Mouse (Mus musculus) layer of hippocampus, adult 18-20 months (tissue): ENCODE data around the gene Faim2. TPM values are rescaled to one million over a fixed set of nuclear protein-coding genes. Genes with fewer than 3 reads are reported as not detected.

Source experiments
- DNase-seq, 2 experiments: peaks; one replicate each; pipeline ENCODE4 v3.0.0; 2022; ENCODE audit warnings: low spot score in 2 of 2
- total RNA-seq, 2 experiments: library from RNA; stranded (reverse); gene quantifications; 2 replicates each; pipeline ENCODE4 v1.2.3; 2021

The Faim2 gene
- total RNA-seq, 2 experiments from 2014 or later = 421 to 452 TPM

GRCm38 (mm10) chr15:99510621-99511020 lies 17.3 kb downstream of the Faim2 start:
- no peak for DNase-seq

- no peak for DNase-seq
Measured at GRCm38 (mm10) chr15:99509840-99510239, 18.1 kb downstream of the Faim2 start.

DNA sequence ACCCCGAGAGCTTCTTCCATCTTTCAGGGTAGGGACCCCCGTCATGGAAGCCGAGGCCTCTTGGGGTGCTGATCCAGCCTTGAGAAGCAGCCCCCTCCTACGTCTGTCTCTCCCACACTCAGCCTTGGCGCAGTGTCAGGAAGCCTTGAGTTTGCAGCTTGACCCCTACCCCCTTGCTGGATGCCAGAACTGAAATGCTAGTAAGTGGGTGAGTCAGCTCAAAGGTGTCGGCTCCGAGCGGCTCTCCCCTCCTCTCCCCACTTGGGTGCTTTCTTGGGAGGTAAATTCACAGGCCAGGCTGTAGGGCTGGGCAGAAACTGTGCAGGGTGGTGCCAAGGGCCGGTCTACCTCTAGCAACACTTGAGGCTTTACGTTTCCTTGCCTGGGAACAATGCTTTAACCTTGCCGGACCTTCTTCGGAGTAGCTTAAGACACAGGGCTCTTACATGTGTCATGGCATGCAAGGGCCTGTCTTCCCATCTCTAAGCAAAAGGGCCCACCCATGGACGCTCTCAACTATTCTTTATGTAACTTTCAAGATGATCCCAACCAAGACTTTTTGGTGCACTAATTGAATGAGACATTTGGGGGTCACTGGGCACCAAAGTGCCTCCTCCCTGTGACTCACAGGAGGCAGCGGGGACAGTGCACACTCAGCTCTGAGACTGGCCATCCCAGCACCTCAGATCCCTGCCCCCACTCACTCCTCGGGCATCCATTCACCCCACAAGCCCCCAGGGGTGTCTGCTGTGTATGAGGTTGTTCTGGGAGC lies 22.5 kb downstream of the Faim2 start:
- peak in 1 of 2 experiments; percentile 1 for DNase-seq

- peak in 1 of 2 experiments; percentile 1 for DNase-seq
Measured at GRCm38 (mm10) chr15:99503256-99503655, 24.7 kb downstream of the Faim2 start.

GRCm38 (mm10) chr15:99502311-99502831 lies 25.6 kb downstream of the Faim2 start:
- peak in 1 of 2 experiments; percentile 57 for DNase-seq

GRCm38 (mm10) chr15:99501292-99502260 lies 26.4 kb downstream of the Faim2 start:
- peak; percentile 44 to 67 for DNase-seq

DNA sequence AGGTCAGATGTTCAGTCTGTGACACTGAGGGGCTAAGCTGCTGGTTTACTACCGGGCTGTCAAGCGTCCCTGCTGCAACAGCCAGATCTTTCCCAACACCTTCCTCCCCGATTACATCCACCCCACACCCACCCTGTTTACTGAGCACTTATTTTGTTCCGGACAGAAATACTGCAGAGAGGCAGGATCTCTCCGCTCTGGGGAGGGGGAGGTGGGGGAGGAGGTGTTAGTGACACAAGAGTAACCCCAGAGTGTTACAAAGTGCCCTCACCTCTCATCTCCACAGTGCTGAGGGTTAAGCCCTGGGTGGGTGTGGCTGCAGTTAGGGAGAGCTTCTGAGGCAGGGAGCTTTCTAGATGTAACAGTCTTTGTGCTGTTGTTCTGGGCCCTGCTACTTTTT lies 27.6 kb downstream of the Faim2 start:
- peak in 1 of 2 experiments; percentile 6 for DNase-seq

- peak in 1 of 2 experiments; percentile 6 for DNase-seq
Measured at GRCm38 (mm10) chr15:99499726-99500125, 28.2 kb downstream of the Faim2 start.

DNA sequence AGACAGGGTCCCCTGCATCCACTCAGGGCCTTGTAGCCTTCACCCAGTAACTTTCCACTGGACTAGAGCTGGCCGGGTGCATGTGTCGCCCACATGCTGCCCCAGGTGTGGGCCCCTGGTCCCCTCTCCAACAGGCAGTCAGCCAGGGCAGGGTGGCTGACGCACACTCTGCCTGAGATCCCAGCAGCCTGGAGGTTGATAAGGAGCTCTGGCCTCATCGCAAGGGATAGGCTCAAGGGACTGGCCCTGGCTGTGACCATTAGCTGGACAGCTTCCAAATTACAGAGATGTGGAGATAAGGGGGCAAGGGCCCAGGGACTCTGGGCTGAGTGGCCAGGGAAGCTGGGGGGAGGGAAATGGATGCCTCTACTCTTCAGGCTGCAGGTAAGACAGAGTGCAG lies 29.2 kb downstream of the Faim2 start:
- DNase-seq = peak in 1 of 2 experiments; percentile 10

DNA sequence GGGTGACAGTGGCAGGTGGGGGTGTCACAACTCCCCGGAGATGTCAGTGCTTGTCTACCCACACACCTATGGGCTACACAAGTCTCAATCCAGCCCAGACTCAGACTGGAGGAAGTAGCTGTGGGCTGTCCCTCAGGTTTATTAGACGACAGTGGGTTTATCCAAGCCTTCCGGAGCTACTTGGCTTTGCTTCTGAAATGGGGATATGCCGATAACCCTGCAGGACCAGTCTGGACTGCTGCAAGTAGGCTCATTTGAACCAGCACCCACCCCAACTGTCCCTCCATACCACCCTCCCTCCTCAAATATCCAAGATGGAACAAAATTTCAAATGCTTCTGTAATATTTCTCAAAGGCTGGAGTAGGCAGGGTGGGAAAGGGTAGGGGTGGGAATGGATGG lies 29.6 kb downstream of the Faim2 start:
- DNase-seq = no peak

GRCm38 (mm10) chr15:99497527-99498242 lies 30.3 kb downstream of the Faim2 start:
- peak; percentile 46 to 75 for DNase-seq

GRCm38 (mm10) chr15:99497061-99497460 lies 30.9 kb downstream of the Faim2 start:
- peak in 1 of 2 experiments; percentile 83 for DNase-seq

DNA sequence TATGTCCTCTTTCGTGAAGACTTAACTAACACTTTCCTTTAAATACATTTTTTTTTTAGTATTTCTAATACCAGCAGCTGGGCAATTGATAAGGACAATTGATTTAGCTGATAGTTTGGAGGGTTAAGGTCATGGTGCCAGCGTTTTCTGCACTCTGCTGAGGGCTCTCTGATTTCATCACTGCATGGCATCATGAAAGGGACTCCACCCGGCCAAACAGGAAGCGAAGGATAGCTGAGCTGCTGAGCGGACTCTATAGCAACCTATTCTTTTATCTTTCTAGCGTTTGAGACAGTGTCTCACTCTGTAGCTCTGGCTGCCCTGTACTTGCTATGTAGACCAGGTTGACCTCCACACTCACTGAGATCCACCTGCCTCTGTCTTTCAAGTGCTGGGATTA lies 43.2 kb downstream of the Faim2 start:
- no peak for DNase-seq

GRCm38 (mm10) chr15:99475814-99476213 lies 52.2 kb downstream of the Faim2 start:
- no peak for DNase-seq

- DNase-seq = peak; percentile 80 to 85
Measured at GRCm38 (mm10) chr15:99474576-99474926, 53.4 kb downstream of the Faim2 start, which contains the start of gene Bcdin3d. Gene Bcdin3d, minus strand, starts transcription at chr15:99474730.

DNA sequence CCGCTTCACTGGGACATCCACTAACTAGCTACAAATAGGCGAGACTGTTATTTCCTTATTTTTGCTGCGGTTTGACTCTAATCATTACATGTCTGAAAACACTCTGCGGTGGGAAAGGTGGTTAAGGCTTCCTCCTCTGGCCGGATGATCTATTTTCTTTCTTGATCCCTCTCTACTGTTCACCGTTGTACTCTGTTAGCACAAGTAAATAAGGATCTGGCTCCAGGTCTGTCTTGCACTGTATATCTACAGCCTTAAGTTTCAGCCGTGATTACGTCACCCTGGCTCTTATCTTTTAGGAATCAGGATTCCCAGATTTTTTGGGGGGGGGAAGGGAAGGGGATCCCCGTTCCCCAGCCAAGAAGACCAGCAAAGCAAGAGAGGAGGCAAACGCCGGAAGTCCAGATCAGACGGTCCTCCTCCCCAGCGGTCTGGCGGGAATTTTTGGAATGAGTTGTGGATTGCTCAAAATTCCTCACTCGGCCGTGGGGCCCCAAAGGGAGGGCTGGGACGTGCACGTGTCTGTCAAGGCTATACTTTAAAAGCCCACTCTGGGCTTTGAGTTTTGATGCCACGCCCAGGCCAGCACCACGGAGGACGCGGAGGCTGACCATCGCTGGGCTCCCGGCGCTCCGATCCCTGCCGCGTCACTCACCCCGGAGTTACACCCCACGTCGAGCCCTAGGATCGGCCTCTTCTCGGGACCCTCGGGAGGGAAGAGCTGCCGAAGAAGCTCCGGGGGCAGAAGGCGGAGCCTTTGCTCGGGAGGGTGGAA lies 54.0 kb downstream of the Faim2 start:
- DNase-seq = peak in 1 of 2 experiments; percentile 36

GRCm38 (mm10) chr15:99472972-99473371 lies 55.0 kb downstream of the Faim2 start:
- no peak for DNase-seq

- DNase-seq = no peak
Measured at GRCm38 (mm10) chr15:99471677-99472063, 56.3 kb downstream of the Faim2 start.

DNA sequence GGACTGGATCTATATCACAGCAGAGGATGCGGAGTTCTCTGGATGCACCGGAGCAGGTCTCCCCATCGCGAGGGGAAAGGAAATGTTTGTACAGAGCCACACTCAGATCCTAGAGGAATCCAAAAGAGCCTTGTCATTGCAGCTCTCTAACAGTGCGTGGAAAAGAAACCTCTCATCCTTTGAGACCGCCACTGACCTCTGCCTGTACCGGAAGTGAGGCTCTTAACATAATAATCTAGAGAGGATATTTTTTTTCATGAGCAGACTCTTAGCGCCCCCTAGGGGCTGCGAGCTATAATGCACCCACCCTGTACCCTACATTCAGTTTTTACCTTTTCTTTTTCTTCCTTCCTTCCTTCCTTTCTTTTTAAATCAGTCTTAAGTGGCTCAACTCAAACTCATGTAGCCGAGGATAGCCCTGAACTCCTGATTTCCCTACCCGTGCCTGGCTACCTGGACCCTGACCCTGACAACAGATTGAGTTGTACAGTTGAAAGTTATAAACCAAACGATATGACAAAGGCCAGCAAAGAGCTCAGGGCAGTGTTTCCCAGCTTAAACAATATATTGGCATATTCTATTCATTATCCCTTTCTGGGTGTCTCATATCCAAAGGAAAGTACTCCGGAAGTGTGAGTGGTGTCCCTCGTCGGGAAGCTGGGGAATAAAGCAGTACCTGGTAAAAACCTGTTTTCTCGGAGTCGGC lies 56.8 kb downstream of the Faim2 start:
- peak in 1 of 2 experiments; percentile 75 for DNase-seq
